Mouse (Mus musculus): ENCODE measurements around the gene Lgr4. TPM values are rescaled to one million over a fixed set of nuclear protein-coding genes. Genes with fewer than 3 reads are reported as not detected.

The Lgr4 gene
- polyA plus RNA-seq (2015; fragmentation: Nextera tagmentation; extraction: Ambion mirVana) = 9.3 and 9.6 TPM in 2 replicates

DNA sequence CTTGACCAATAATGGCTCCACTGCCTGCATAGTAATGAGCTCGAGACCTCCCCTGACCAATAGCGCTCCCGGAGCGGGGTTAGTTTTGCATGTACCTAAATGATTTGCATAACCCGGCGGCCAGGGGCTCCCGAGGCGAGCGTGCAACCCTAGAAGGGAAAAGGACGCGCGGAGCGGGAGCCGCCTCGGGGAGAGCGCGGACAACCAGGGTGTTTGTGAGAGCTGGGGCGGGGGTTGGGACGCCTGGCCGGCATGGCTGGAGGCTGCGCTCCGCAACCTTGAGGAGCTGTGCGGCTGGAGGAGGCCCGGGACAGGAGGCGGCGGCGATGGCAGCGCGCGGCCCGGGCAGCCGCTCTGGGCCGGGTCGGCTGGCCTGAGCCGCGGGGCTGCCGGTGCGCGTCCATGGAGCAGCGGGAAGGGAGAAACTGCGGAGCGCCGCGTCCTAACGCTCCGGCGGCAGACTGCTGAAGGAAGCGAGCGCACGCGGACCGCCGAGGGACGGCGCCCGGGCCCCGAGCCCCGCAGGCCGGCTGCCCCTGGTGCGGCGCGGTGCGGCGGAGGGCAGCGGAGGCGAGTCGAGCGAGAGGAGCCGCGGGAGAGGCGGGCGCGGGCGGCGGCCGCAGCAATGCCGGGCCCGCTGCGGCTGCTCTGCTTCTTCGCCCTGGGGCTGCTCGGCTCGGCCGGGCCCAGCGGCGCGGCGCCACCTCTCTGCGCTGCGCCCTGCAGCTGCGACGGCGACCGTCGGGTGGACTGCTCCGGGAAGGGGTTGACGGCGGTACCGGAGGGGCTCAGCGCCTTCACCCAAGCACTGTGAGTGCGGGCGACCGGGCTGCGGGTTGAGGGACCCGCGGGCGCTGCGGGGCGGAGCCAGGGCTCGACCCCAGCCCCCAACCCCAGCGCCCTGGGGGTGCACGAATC lies at the start of gene Lgr4:
Gene Lgr4 (plus strand): TSS at position 152 of the 918 bp plus-strand sequence.

DNA sequence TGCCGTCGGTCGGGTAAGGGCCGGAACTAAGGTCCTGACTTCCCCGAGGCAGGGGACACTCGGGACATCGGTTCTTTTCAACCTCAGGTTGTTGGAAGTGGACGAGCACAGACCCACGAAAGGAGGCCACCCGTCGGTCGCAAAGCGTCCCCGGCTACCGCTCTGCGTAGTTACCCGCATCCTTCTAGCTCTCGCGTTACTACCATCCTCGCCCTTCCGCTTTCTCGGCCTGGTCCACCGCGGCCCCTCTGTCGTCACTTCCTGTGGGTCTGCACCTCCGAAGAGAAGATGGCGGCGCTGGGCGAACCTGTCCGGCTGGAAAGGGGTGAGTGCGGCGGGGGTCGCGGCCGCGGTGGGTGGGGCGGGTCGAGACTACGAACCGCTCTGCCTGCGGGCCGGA lies 26.9 kb upstream of the Lgr4 start, which contains the start of gene Lin7c:
Gene Lin7c (plus strand): TSS at position 257 of the 400 bp plus-strand sequence.

DNA sequence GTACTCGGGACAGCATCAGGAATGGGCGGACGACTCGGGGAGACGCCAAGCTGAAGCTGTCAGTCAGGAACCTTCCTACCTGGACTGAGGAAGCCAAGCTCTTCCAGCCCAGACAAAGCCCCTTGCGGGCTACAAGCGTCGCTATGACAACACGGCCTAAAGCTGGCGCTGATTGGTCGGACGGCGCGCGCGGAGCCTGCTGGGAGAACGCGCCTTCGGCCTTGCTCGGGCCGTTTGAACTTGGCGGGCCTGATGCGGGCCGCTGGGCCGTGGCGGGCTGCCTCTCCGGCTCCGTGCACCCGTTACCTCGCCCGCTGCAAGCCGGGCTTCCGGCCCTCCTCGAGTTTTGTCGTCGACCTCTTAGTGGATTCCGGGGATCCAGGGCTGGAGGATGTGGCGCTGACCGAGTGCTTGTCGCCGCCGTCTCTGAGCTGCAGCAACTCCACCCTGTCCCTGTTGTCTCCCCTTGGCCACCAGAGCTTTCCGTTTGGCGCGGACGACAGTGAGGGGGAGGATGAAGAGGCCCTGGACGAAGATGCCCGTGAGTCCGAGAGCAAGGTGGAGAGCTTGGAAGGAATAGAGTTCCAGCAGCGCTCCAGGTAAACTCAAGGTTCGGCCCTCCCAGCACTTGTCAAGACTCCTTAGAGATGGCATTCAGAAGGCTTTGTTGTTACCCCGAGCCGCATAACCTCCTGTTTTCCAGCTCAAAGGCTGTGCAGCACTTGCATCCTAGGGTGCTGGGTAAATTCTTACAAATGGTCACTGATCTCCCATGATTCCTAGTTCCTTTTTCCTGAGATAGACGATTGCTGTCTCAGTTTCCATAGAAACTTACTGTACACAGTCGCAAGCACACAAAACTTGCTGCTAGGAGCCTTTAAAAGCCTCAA lies 100.4 kb downstream of the Lgr4 start, which contains the start of gene Ccdc34:
Gene Ccdc34 (plus strand): TSS at position 202 of the 890 bp plus-strand sequence.

Other genes with a start within 250 kb of the Lgr4 start
- gene Bdnf, start 242.9 kb upstream of the Lgr4 start, polyA plus RNA-seq (2015; fragmentation: Nextera tagmentation; extraction: Ambion mirVana) = 7.7 and 7.9 TPM in 2 replicates
- gene Lin7c, start 26.8 kb upstream of the Lgr4 start, polyA plus RNA-seq (2015; fragmentation: Nextera tagmentation; extraction: Ambion mirVana) = 126 and 130 TPM in 2 replicates
- 24.2 and 24.3 TPM in 2 replicates for gene Ccdc34, start 100.2 kb downstream of the Lgr4 start, polyA plus RNA-seq (2015; fragmentation: Nextera tagmentation; extraction: Ambion mirVana)